Mouse (Mus musculus) small intestine, adult 2 months (tissue): ENCODE results near the gene Adamtsl4.

Experiments used
- CTCF ChIP-seq: fragments of 200-500 bp; IDR thresholded peaks from 2 replicates; pipeline ENCODE4 v1.5.1; 2012; ENCODE audit warnings: low read depth, mild to moderate bottlenecking, control low read depth, inconsistent platforms, low read length, moderate library complexity, mixed read lengths; ENCODE audit not compliant: insufficient replicate concordance, insufficient read length; ENCODE audit errors: extremely low read depth
- POLR2A ChIP-seq: fragments of 200-500 bp; IDR thresholded peaks from 2 replicates; pipeline ENCODE4 v1.6.1; 2012; ENCODE audit warnings: low read depth, mild to moderate bottlenecking, control low read depth, inconsistent platforms, low read length, moderate library complexity

- TF ChIP-seq POLR2A, result no peak
- no peak for TF ChIP-seq CTCF
Measured at GRCm38 (mm10) chr3:95692677-95693076, 5.0 kb upstream of the Adamtsl4 start.
